Mouse (Mus musculus) midbrain, postnatal 0 days (tissue): ENCODE measurements around the gene Rhbdd2. TPM values are rescaled to one million over a fixed set of nuclear protein-coding genes. Genes with fewer than 3 reads are reported as not detected.

Experiments used
- ATAC-seq: fragments of 200-750 bp; cut with Nextera tagmentation; 2 replicates; pipeline ENCODE4 v1.8.0; 2017; ENCODE audit warnings: moderate number of reproducible peaks, mild to moderate bottlenecking, moderate TSS enrichment, moderate library complexity; ENCODE audit not compliant: low FRiP score
- DNase-seq: peaks from one replicate; pipeline ENCODE4 v3.0.0-alpha.2; 2015; ENCODE audit warnings: low spot score
- H3K27ac ChIP-seq: fragments of 300-500 bp; sonication (generic); 2 replicates; pipeline ENCODE4 v1.5.1; 2014; ENCODE audit warnings: low read depth, mild to moderate bottlenecking, low read length, mixed read lengths
- H3K27me3 ChIP-seq: fragments of 300-500 bp; sonication (generic); 2 replicates; pipeline ENCODE4 v1.6.1; 2014; ENCODE audit warnings: low read length, control low read depth, mixed read lengths; ENCODE audit not compliant: insufficient read depth
- H3K36me3 ChIP-seq: fragments of 300-500 bp; sonication (generic); 2 replicates; pipeline ENCODE4 v1.6.1; 2014; ENCODE audit warnings: low read length, control low read depth, mixed read lengths; ENCODE audit not compliant: insufficient read depth
- H3K4me1 ChIP-seq: fragments of 300-500 bp; sonication (generic); 2 replicates; pipeline ENCODE4 v1.6.1; 2014; ENCODE audit warnings: mild to moderate bottlenecking, control low read depth, antibody characterized with exemption, low read length, mixed read lengths; ENCODE audit not compliant: insufficient read depth
- H3K4me2 ChIP-seq: fragments of 300-500 bp; sonication (generic); 2 replicates; pipeline ENCODE4 v1.6.1; 2014; ENCODE audit warnings: low read depth, mild to moderate bottlenecking, low read length, mixed read lengths; ENCODE audit not compliant: poor library complexity, severe bottlenecking
- H3K4me3 ChIP-seq: fragments of 300-500 bp; sonication (generic); 2 replicates; pipeline ENCODE4 v1.5.1; 2014; ENCODE audit warnings: low read depth, mild to moderate bottlenecking, low read length, moderate library complexity
- H3K9ac ChIP-seq: fragments of 300-500 bp; sonication (generic); replicated peaks from 2 replicates; pipeline ENCODE4 v1.6.1; 2014; ENCODE audit warnings: mild to moderate bottlenecking, low read length, moderate library complexity, mixed read lengths; ENCODE audit not compliant: poor library complexity, severe bottlenecking
- H3K9me3 ChIP-seq: fragments of 300-500 bp; sonication (generic); 2 replicates; pipeline ENCODE4 v1.6.1; 2016; ENCODE audit warnings: low read length, control low read depth
- CTCF ChIP-seq: IDR thresholded peaks from 2 replicates; pipeline ENCODE4 v1.5.1; 2016; ENCODE audit warnings: antibody characterized with exemption, mild to moderate bottlenecking
- WGBS: fragments of 180-500 bp; shearing (Covaris S2); extraction: QIAGEN DNeasy Blood & Tissue Kit; methylation state at CpG from one replicate; pipeline ENCODE4 v1.1.7; 2014; 5-methylcytosine and 5-hydroxymethylcytosine counted together
- polyA plus RNA-seq: library from polyadenylated mRNA; unstranded; fragments of >200 nt; fragmentation: Nextera tagmentation; extraction: Ambion mirVana; gene quantifications from 2 replicates; pipeline ENCODE4 v1.2.1, GENCODE M21; 2015
- total RNA-seq: library from RNA; depleted of rRNA; stranded (reverse); fragments of >200 nt; gene quantifications from 2 replicates; pipeline ENCODE4 v1.2.3, GENCODE M21; 2014

Rhbdd2 gene
- total and polyA plus RNA-seq, 2 experiments from 2014 or later = 31.8 to 143 TPM

GRCm38 (mm10) chr5:135648461-135649308 is 16.3 kb downstream of the Rhbdd2 start:
- Histone ChIP-seq H3K4me2 (no peak overlapping the region), H3K36me3 (peaks cover 4% of the 10 kb centered on the region; the same call in 1 of the 2 replicates), H3K27ac (no peak overlapping the region), H3K9ac (no peak overlapping the region), H3K4me1 (no peaks in the 10 kb centered on the region), H3K4me3 (no peak overlapping the region), H3K9me3 (no peaks in the 10 kb centered on the region), H3K27me3 (no peaks in the 10 kb centered on the region)
- no peak for ATAC-seq
- WGBS = 82% methylated on average over 9 of the region's 9 CpGs
- no peak for TF ChIP-seq CTCF
- no peak for DNase-seq

DNA sequence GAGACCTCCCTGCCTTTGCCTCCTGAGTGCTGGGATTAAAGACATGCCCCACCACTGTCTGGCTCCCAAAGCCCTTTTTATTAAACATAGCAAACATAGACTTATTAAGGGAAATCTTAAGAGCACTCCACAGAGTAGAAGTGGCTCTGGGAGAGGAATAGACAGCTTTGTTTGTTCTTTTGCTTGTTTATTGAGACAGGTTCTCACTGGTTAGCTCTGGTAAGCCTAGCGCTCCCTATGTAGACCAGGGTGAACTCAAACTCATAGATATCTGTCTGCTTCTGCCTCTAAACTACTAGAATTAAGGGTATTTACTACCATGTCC is 16.9 kb downstream of the Rhbdd2 start:
- no peak overlapping the region for H3K27ac ChIP-seq
- H3K4me2 ChIP-seq = no peak overlapping the region
- H3K4me1 ChIP-seq = no peaks in the 10 kb centered on the region
- no peaks in the 10 kb centered on the region for H3K27me3 ChIP-seq
- H3K4me3 ChIP-seq = no peak overlapping the region
- WGBS = 100% methylated on average over 1 of the region's 1 CpGs
- H3K9ac ChIP-seq = no peak overlapping the region
- ATAC-seq (no peak), DNase-seq (no peak)
- TF ChIP-seq CTCF = no peak
- no peaks in the 10 kb centered on the region for H3K36me3 ChIP-seq
- no peaks in the 10 kb centered on the region for H3K9me3 ChIP-seq

DNA sequence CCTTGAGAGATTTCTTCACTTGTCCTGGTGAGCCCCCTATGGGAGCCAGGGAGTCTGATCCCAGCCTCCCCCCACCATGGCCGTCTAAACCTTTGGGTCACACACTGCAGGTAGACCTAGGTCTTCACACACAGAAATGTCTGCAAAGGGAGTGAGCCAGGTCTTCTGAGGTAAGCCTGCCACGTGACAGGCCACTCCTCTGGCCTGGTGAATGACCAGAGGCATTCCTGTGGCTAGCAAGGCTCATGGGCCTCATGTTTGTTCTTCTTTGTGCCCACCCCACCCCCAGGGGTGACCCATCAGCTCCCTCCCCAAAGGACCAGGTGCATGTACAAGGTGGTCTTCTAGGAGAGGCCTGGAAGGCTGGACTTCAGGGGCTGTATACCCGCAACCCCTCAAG is 19.1 kb downstream of the Rhbdd2 start:
- no peak for TF ChIP-seq CTCF
- H3K4me3 ChIP-seq = no peak overlapping the region
- ATAC-seq (no peak), DNase-seq (no peak)
- H3K36me3 ChIP-seq = no peaks in the 10 kb centered on the region
- H3K4me2 ChIP-seq = no peak overlapping the region
- H3K27ac ChIP-seq = no peak overlapping the region
- no peak overlapping the region for H3K9ac ChIP-seq
- H3K27me3 ChIP-seq = no peaks in the 10 kb centered on the region
- H3K9me3 ChIP-seq = no peaks in the 10 kb centered on the region
- no peaks in the 10 kb centered on the region for H3K4me1 ChIP-seq
- WGBS = 87% methylated on average over 3 of the region's 3 CpGs

- Histone ChIP-seq H3K27me3 (no peaks in the 10 kb centered on the region), H3K27ac (no peak overlapping the region), H3K4me1 (no peaks in the 10 kb centered on the region), H3K4me2 (no peak overlapping the region), H3K36me3 (no peaks in the 10 kb centered on the region), H3K9ac (no peak overlapping the region), H3K9me3 (no peaks in the 10 kb centered on the region), H3K4me3 (no peak overlapping the region)
- no peak for DNase-seq
- WGBS = 83% methylated on average over 2 of the region's 2 CpGs
- no peak for ATAC-seq
- TF ChIP-seq CTCF = no peak
These were observed 20.8 kb downstream of the Rhbdd2 start for GRCm38 (mm10) chr5:135653209-135653608.

DNA sequence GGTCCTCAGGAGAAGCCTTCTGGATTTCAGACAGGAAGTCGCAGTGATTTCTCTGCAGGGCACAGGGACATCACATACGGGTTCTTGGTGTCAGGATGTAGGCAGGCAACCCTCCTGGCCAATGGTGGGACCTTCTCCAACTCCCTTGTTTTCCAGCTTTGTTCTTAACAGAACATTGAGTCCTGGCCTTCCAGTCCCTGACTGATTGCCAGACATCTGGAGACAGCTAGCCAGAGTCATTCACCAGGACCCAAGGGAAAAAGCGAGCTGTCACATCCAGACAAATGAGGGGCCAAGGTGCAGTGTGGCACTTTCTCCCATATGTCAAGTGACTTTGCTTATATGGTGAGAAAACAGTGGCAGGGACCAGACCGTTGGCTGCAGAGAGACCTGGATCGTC is 23.6 kb downstream of the Rhbdd2 start:
- no peak overlapping the region for H3K4me2 ChIP-seq
- DNase-seq (peak; percentile 27), ATAC-seq (no peak)
- H3K27ac ChIP-seq = no peak overlapping the region
- no peak overlapping the region for H3K9ac ChIP-seq
- H3K4me3 ChIP-seq = no peak overlapping the region
- no peaks in the 10 kb centered on the region for H3K27me3 ChIP-seq
- H3K36me3 ChIP-seq = no peaks in the 10 kb centered on the region
- H3K9me3 ChIP-seq = no peaks in the 10 kb centered on the region
- no peaks in the 10 kb centered on the region for H3K4me1 ChIP-seq
- 89% methylated on average over 5 of the region's 5 CpGs for WGBS
- TF ChIP-seq CTCF = no peak

- no peaks in the 10 kb centered on the region for H3K9me3 ChIP-seq
- ATAC-seq (no peak), DNase-seq (no peak)
- no peak overlapping the region for H3K9ac ChIP-seq
- no peak for TF ChIP-seq CTCF
- no peak overlapping the region for H3K4me3 ChIP-seq
- no peaks in the 10 kb centered on the region for H3K27me3 ChIP-seq
- H3K27ac ChIP-seq = no peak overlapping the region
- WGBS = 78% methylated on average over 5 of the region's 5 CpGs
- H3K4me2 ChIP-seq = no peak overlapping the region
- no peaks in the 10 kb centered on the region for H3K4me1 ChIP-seq
- no peaks in the 10 kb centered on the region for H3K36me3 ChIP-seq
These were observed 24.7 kb downstream of the Rhbdd2 start for GRCm38 (mm10) chr5:135657128-135657527.
